Mouse (Mus musculus) kidney, embryonic 16.5 days (tissue): ENCODE data around the gene Mbtd1. TPM values are rescaled to one million over a fixed set of nuclear protein-coding genes. Genes with fewer than 3 reads are reported as not detected.

Experiments
- ATAC-seq: fragments of 200-750 bp; cut with Nextera tagmentation; 2 replicates; pipeline ENCODE4 v1.8.0; 2017; ENCODE audit warnings: moderate TSS enrichment; ENCODE audit not compliant: low FRiP score, low TSS enrichment
- H3K27ac ChIP-seq: fragments of 300-500 bp; sonication (generic); 2 replicates; pipeline ENCODE4 v1.5.1; 2014; ENCODE audit warnings: low read length
- H3K27me3 ChIP-seq: fragments of 300-500 bp; sonication (generic); 2 replicates; pipeline ENCODE4 v1.6.1; 2014; ENCODE audit warnings: low read length, control low read depth, mixed read lengths; ENCODE audit not compliant: insufficient read depth
- H3K36me3 ChIP-seq: fragments of 300-500 bp; sonication (generic); 2 replicates; pipeline ENCODE4 v1.6.1; 2014; ENCODE audit warnings: low read length, control low read depth, mixed read lengths; ENCODE audit not compliant: insufficient read depth
- H3K4me1 ChIP-seq: fragments of 300-500 bp; sonication (generic); 2 replicates; pipeline ENCODE4 v1.6.1; 2014; ENCODE audit warnings: low read length, control low read depth, mixed read lengths; ENCODE audit not compliant: insufficient read depth
- H3K4me2 ChIP-seq: fragments of 300-500 bp; sonication (generic); replicated peaks from 2 replicates; pipeline ENCODE4 v1.6.1; 2014; ENCODE audit warnings: low read depth, low read length
- H3K4me3 ChIP-seq: fragments of 300-500 bp; sonication (generic); 2 replicates; pipeline ENCODE4 v1.5.1; 2014; ENCODE audit warnings: mild to moderate bottlenecking, low read length
- H3K9ac ChIP-seq: fragments of 300-500 bp; sonication (generic); replicated peaks from 2 replicates; pipeline ENCODE4 v1.6.1; 2014; ENCODE audit warnings: low read length
- H3K9me3 ChIP-seq: fragments of 300-500 bp; sonication (generic); 2 replicates; pipeline ENCODE4 v1.6.1; 2016; ENCODE audit warnings: low read length, control low read depth
- WGBS: fragments of 180-500 bp; shearing (Covaris S2); extraction: QIAGEN DNeasy Blood & Tissue Kit; methylation state at CpG from one replicate; pipeline ENCODE4 v1.1.7; 2014; 5-methylcytosine and 5-hydroxymethylcytosine counted together
- polyA plus RNA-seq: library from polyadenylated mRNA; unstranded; fragments of >200 nt; fragmentation: Nextera tagmentation; extraction: Ambion mirVana; gene quantifications from 2 replicates; pipeline ENCODE4 v1.2.1, GENCODE M21; 2015

Gene Mbtd1
- 28.0 and 34.0 TPM in 2 replicates for polyA plus RNA-seq

GRCm38 (mm10) chr11:93885572-93886410 lies at the start of gene Mbtd1, which contains the start of gene Utp18:
TSS of gene Mbtd1 (plus strand) at chr11:93885852.
TSS of gene Utp18 (minus strand) at chr11:93885766.
- Histone ChIP-seq H3K4me3 (peak within 1 kb of the TSS; percentile 99), H3K9me3 (no peaks in the 10 kb centered on the region), H3K27me3 (no peaks in the 10 kb centered on the region), H3K36me3 (peaks cover 6% of the 10 kb centered on the region; the same call in 1 of the 2 replicates), H3K9ac (peak within 1 kb of the TSS; percentile 97), H3K4me1 (peaks cover 20% of the 10 kb centered on the region), H3K27ac (peak within 1 kb of the TSS; percentile 97), H3K4me2 (peak within 1 kb of the TSS; percentile 94)
- peak; percentile 97 for ATAC-seq
- under 1% methylated on average over 76 of the region's 83 CpGs for WGBS

GRCm38 (mm10) chr11:93847342-93847741 lies 38.3 kb upstream of the Mbtd1 start:
- no peaks in the 10 kb centered on the region for H3K27me3 ChIP-seq
- ATAC-seq, result no peak
- 18% methylated on average over 2 of the region's 2 CpGs for WGBS
- H3K4me3 ChIP-seq, result no peak overlapping the region
- H3K4me1 ChIP-seq, result no peaks in the 10 kb centered on the region
- no peak overlapping the region for H3K4me2 ChIP-seq
- no peak overlapping the region for H3K27ac ChIP-seq
- no peak overlapping the region for H3K9ac ChIP-seq
- no peaks in the 10 kb centered on the region for H3K9me3 ChIP-seq
- no peaks in the 10 kb centered on the region for H3K36me3 ChIP-seq

DNA sequence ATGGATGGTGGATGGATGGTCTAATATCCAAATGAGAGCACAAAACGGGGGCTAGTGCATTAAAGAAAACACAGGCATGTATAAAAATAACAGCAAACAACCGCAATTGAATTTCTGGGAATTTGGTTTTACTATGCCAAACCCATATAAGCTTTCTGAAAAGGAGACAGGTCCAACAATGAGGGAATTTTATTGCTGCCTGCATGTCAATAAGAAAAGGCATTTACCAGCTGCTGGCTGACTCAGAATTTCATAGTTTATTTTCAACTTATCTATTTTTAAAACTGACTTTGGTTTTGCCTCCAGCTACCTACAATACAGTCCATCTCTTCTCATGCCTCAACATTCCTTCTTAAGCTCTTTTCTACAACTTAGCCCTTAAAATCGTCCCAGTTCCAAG lies 33.1 kb upstream of the Mbtd1 start:
- Histone ChIP-seq H3K4me2 (no peak overlapping the region), H3K9ac (no peak overlapping the region), H3K36me3 (no peaks in the 10 kb centered on the region), H3K27ac (no peak overlapping the region), H3K4me1 (no peaks in the 10 kb centered on the region), H3K27me3 (no peaks in the 10 kb centered on the region), H3K9me3 (no peaks in the 10 kb centered on the region), H3K4me3 (no peak overlapping the region)
- 87% methylated on average over 3 of the region's 3 CpGs for WGBS
- ATAC-seq, result no peak

GRCm38 (mm10) chr11:93856284-93856955 lies 29.2 kb upstream of the Mbtd1 start:
- peak; percentile 39; the same call in 1 of the 2 replicates for ATAC-seq
- 5% methylated on average over 6 of the region's 6 CpGs for WGBS
- Histone ChIP-seq H3K27me3 (no peaks in the 10 kb centered on the region), H3K4me3 (no peak overlapping the region), H3K9me3 (no peaks in the 10 kb centered on the region), H3K36me3 (0 out of 2 replicates have a peak, but pooled peaks cover 6% of the 10 kb centered on the region), H3K4me2 (no peak overlapping the region), H3K4me1 (no peaks in the 10 kb centered on the region), H3K27ac (no peak overlapping the region), H3K9ac (no peak overlapping the region)

DNA sequence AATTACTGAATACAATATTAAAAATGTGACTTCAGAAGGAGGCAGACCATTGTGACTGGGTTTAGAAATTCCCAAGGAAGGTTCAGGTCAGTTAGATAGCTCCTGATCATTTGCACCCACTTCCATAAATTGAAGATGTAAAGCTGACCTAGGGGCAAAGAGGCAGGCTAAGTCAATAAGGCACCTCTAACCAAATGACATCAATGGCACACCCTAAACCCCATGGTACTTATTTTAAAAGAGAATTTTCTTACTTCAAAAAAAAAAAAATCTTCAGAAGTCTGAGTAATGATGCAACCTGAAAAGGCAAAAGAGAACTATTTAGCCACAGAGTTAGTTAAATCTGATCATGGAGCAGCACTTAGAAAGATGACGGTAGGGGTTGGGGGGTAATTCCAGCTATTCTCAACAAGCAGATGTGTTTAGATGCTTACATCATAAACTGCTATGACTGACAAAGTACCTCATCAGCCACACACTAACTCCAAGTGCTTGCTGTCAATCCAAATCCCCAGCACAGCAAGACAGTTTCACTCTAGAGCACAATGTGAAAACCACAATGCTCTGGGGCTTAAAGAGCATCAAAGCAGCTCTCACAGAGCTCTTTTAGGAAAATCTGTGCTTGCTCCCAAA lies 25.0 kb upstream of the Mbtd1 start:
- 87% methylated on average over 1 of the region's 1 CpGs for WGBS
- no peaks in the 10 kb centered on the region for H3K4me1 ChIP-seq
- no peaks in the 10 kb centered on the region for H3K9me3 ChIP-seq
- H3K36me3 ChIP-seq, result peaks cover 19% of the 10 kb centered on the region
- H3K4me2 ChIP-seq, result no peak overlapping the region
- no peak overlapping the region for H3K9ac ChIP-seq
- no peak overlapping the region for H3K27ac ChIP-seq
- ATAC-seq, result no peak
- H3K4me3 ChIP-seq, result no peak overlapping the region
- no peaks in the 10 kb centered on the region for H3K27me3 ChIP-seq

GRCm38 (mm10) chr11:93861193-93861592 lies 24.5 kb upstream of the Mbtd1 start:
- Histone ChIP-seq H3K27ac (no peak overlapping the region), H3K4me2 (no peak overlapping the region), H3K4me3 (no peak overlapping the region), H3K9me3 (no peaks in the 10 kb centered on the region), H3K9ac (no peak overlapping the region), H3K27me3 (no peaks in the 10 kb centered on the region), H3K4me1 (no peaks in the 10 kb centered on the region), H3K36me3 (peaks cover 20% of the 10 kb centered on the region)
- WGBS, result 89% methylated on average over 2 of the region's 2 CpGs
- no peak for ATAC-seq

DNA sequence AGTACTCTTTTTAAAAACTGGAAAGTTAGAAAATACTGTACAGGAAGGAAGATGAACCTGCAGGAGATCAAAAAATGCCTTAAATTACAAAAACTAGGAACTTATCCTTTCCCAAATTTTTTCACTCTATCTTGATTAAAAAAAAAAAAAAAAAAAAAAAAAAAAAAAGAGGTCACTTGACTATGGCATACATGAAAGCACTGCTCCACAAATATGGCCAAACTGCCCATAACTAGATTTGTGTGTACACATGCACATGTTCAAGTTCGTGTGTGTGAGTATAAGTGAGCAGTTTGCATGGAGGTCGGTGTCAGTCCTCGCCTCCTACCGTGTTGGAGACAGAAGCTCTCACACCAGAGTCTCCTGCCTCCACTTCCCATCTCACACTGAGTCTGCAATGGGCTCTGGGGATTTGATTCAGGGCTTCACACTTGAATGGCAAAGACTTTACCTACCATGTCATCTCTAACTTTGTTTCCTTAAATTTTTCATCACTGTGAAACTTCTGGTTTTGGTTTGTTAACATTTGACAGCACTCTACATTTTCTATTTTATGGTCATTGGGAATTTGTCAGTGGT lies 23.5 kb upstream of the Mbtd1 start:
- WGBS, result 90% methylated on average over 4 of the region's 4 CpGs
- H3K27ac ChIP-seq, result no peak overlapping the region
- H3K9me3 ChIP-seq, result no peaks in the 10 kb centered on the region
- no peak overlapping the region for H3K4me2 ChIP-seq
- no peak overlapping the region for H3K9ac ChIP-seq
- peaks cover 28% of the 10 kb centered on the region for H3K36me3 ChIP-seq
- no peaks in the 10 kb centered on the region for H3K27me3 ChIP-seq
- H3K4me1 ChIP-seq, result no peaks in the 10 kb centered on the region
- H3K4me3 ChIP-seq, result no peak overlapping the region
- no peak for ATAC-seq

GRCm38 (mm10) chr11:93862638-93863037 lies 23.0 kb upstream of the Mbtd1 start:
- Histone ChIP-seq H3K9me3 (no peaks in the 10 kb centered on the region), H3K27me3 (no peaks in the 10 kb centered on the region), H3K27ac (no peak overlapping the region), H3K9ac (no peak overlapping the region), H3K4me3 (no peak overlapping the region), H3K4me2 (no peak overlapping the region), H3K4me1 (no peaks in the 10 kb centered on the region), H3K36me3 (peaks cover 31% of the 10 kb centered on the region)
- no peak for ATAC-seq
- 84% methylated on average over 1 of the region's 1 CpGs for WGBS

DNA sequence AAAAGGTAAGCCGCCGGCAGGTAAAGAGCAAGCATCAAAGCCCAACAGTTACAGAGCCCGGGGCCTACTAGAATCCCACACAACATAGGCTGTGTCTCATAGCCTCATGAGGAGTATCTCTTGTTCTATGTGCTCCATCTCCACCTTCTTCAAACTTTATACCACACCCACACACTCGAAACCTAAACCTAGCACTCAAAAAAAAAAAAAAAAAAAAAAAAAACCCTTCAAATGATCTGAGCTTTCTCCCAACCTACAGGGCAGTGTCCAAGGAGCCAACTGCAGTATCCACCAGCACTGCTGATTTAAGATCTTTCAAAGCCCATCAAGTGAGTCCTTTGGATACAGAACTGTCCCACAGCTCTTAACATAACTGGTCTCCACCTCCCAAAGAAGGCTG lies 1.6 kb upstream of the Mbtd1 start:
- Histone ChIP-seq H3K4me2 (peak overlapping the region; percentile 61), H3K9me3 (no peaks in the 10 kb centered on the region), H3K27me3 (no peaks in the 10 kb centered on the region), H3K36me3 (peaks cover 17% of the 10 kb centered on the region; the same call in 1 of the 2 replicates), H3K4me1 (peaks cover 20% of the 10 kb centered on the region), H3K27ac (no peak overlapping the region), H3K4me3 (peak overlapping the region; percentile 99), H3K9ac (no peak overlapping the region)
- 87% methylated on average over 4 of the region's 4 CpGs for WGBS
- ATAC-seq, result no peak
